Mouse (Mus musculus) ovary, adult 18-20 months (tissue): Measurements from ENCODE around the gene Ldlrap1.
"Not testable (repeated sequence)": the region's sequence is repeated elsewhere in the genome, so short reads cannot be mapped to it uniquely, and the experiment has no call there.

Experiments used
- DNase-seq: peaks from one replicate; pipeline ENCODE4 v3.0.0; 2022; ENCODE audit warnings: low spot score, mixed read lengths

Gene Ldlrap1

DNA sequence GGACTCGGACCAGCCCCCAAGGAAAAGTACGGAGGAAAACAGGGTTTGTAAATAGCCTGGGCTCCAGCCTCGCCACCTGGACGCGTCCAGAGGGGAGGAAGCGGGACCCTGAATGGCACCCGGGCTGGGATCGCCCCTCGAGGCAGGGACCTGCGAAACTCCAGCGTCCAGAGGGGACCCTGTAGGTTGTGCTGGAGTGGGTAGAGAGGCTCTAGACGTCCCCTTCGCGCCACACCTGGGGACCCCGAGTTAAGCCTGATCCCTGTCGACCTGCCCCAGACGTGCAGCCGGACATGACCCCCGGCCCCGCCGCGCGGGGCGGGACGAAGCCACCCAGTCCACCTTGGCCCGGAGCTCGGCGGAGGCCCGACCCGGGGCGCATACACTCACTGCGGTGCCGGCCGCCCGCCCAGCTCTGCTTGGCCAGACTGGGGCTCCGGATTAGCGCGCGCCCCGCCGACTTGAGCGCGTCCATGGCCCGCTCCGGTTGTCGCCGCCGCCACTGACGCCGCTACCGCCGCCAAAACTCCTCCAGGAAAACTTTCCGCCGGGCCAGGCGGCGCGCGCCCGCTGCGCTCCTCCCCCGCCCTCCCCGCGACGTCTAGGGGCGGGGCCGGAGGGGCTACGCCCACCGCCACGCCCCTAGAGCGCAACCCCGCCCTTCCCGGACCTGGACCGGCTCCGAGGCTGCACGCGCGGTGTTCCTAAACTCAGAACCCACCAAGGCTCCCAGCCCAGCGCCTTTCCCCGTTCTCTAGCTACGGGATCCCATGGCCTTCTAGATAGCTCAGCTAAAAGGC, at the start of gene Ldlrap1:
TSS of gene Ldlrap1 (minus strand) at position 599 of the 800 bp plus-strand sequence.
- DNase-seq, result peak; percentile 63

GRCm38 (mm10) chr4:134814229-134814571, 46.4 kb upstream of the Ldlrap1 start:
- DNase-seq, result peak; percentile 38

DNA sequence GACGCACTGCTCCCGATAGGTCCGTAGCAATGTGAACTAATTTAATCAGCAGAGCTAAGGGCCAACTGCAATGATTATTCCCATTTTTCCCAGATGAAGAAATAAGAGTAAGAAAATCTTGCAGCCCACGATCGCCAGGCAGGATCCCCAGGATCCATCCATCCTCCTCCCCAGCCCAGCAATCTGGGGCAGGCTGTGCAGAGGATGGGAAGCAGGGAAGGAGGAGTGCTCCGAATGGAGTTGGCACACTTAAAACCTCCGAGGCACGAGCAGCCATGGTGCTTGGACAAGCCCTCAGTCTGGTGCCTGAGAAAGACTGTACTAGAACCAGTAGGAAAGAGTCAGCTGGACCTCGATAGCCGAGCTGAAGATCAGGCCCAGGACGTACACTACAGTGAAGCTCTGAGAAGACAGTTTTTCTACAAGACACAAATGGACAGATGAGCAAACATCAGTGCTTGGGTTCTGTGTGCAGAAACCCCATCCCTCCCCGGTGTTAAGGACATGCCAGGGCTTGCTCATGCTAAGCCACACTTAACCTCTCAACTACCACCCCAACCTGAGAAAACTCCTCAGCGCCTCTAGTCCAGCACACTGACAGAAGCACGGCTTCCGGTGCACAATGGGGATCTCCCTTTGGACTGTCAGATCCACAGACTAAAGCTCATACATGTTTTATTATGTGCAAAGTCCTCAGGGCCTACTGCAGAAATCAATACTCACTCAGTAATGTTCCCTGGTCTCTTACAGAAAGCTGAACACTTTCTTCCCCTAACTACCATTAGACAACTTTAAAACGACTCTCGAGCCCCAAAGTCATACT, 45.8 kb upstream of the Ldlrap1 start:
- no peak for DNase-seq

- DNase-seq, result peak; percentile 79
These were observed 36.9 kb upstream of the Ldlrap1 start for GRCm38 (mm10) chr4:134804765-134805164.

DNA sequence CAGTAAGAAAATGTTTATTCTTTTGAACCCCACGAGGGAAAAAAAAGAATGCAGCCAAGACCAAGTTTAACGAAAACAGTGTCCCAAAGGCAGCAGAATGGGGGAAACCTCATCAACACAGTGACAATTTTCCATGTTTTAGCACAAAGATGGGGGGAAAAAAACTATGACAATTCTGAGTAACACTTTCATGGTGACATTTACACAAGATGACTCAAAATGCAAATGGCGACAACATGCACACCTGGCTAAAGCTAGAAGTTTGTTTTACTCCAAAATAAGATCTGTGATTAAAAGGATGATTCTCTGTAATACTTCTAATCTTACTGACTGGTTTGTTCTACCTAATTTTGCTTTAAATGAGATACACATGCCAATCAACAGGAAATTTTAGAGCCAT, 34.9 kb upstream of the Ldlrap1 start:
- DNase-seq, result no peak

DNA sequence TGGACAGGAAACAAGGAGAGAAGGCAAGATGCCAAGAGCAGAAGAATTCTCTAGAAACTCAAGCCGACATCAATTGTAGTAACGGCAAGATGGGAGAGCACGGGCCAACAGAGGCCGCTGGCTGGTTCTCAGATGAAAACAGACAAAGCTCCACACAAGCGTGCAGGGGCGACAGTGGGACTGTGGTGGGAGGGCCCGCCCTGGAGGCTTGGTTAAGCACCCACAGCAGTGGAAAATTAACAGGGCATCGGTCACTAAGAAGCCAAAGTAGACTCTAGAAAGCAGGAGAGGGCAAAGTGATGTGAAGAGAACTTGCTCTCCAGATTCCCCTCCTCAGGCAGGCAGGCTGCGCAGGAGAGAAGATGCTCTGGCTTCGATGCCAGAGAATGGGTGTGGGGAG, 34.3 kb upstream of the Ldlrap1 start:
- no peak for DNase-seq

- DNase-seq, result no peak
These were observed 32.9 kb upstream of the Ldlrap1 start for GRCm38 (mm10) chr4:134800693-134801092.

DNA sequence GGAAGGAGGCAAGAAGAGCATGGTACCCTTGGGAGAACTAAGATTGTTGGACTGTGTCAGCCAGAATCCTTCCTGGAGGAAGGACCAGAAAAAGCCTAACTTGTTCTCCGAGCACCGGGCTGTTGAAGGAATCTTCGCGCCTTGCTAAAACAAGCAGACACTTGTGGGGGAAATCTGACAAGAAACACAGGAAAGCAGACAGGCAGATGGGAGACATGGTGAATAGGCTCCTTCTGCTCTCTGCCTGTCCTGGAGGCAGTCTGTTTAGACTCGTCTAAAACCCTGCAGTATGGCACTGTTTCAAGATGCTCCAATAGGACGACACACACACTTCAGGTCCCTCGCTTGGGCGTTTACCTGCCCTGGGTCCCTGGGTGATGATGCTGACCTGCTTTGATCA, 32.3 kb upstream of the Ldlrap1 start:
- no peak for DNase-seq

GRCm38 (mm10) chr4:134799272-134799671, 31.4 kb upstream of the Ldlrap1 start:
- DNase-seq, result no peak

- DNase-seq, result no peak
These were observed 31.0 kb upstream of the Ldlrap1 start for GRCm38 (mm10) chr4:134798861-134799260.

DNA sequence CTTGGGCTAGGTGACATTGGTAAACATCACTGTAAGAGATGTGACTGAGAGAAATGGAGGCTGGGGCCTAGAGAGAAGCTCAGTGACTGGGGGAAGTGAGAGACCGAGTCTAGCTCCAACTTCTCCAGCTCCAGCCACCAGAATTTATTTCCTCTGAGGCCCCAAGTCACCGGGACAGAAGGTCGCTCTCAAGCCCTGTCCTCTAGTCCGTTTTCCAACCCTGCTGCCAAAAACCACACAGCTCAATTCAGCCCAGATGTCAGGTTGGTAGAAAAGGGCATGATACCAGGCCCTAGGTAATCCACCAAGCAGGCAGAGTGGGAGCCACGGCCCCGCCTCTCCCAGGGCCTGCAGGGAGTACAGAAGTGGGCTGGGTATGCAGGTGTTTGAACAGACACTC, 29.8 kb upstream of the Ldlrap1 start:
- DNase-seq, result no peak

DNA sequence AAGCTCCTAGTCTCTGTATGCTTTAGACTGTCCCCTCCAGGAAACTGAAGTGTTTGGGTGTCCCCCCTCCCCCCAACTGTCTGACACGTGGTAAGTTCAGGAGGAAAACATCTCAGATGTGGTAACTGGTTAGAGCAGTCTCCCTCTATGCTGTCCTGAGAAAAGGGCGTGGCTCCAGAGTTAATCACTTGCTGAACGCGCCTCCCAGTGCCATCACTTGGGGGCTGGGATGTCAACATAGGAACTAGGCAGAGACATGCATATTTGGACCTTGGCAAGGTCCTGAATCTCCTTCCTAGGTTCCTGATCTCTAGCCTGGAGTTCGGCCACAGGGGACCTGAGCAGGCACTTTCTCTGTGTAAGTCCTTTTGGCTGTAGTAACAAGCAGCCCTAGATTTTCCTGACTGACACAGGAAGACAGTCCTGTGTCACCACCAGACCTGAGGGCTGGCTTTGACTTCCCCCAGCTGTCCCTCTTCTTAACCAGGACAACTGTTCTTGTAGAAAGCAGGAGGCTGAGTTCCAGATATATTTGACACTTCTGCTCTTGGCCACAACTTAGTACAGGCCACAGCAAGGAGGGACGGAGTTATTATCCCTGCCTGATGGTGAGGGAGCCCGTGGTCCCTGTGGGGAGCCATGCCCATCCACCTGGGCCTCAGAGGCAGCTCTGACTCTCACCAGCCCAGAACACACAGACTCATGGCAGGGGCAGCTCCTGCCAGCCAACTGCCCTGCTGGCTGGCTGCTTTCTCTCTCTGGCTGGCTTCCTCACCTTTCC, 28.9 kb upstream of the Ldlrap1 start:
- no peak for DNase-seq

DNA sequence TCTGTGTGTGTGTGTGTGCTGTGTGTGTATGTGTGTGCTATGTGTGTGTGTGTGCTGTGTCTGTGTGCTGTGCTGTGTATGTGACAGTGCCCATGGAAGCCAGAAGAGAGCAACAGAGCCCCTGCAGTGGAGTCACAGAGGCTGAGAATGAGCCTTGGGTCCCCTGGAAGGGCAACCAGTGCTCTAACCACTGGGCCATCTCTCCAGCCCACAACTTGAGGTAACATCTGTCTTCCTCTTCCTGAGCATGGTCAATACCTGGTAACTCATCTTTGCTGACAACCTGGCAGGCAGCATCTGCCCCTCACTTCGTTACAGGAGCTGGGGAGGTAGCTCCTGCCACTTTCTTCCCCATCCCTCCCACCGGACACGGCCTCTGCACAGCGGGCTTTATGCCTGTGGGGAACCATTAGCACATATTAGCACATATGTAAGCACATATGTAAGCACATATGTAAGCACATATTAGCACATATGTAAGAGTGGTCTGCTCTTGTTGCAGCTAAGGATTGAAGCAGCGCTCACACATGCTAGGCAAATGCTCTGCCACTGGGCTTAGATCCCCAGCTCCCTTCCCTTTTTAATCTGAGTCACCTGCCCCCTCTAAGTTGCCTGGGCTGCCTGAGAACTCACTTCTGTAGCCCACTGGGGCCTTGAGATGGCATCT, 28.1 kb upstream of the Ldlrap1 start:
- DNase-seq, result no peak

- DNase-seq, result not testable (repeated sequence)
These were observed 27.1 kb upstream of the Ldlrap1 start for GRCm38 (mm10) chr4:134794959-134795358.

GRCm38 (mm10) chr4:134793213-134793956, 25.6 kb upstream of the Ldlrap1 start:
- DNase-seq, result no peak

- DNase-seq, result no peak
These were observed 23.9 kb upstream of the Ldlrap1 start for GRCm38 (mm10) chr4:134791731-134792130.

GRCm38 (mm10) chr4:134786946-134787345, 19.1 kb upstream of the Ldlrap1 start:
- no peak for DNase-seq

- no peak for DNase-seq
These were observed 16.9 kb upstream of the Ldlrap1 start for GRCm38 (mm10) chr4:134784701-134785100.

GRCm38 (mm10) chr4:134779136-134779934, 11.5 kb upstream of the Ldlrap1 start:
- DNase-seq, result peak; percentile 59

- no peak for DNase-seq
These were observed 8.4 kb upstream of the Ldlrap1 start for GRCm38 (mm10) chr4:134776246-134776645.
